Mouse (Mus musculus): ENCODE data around the gene Snx8.

DNA sequence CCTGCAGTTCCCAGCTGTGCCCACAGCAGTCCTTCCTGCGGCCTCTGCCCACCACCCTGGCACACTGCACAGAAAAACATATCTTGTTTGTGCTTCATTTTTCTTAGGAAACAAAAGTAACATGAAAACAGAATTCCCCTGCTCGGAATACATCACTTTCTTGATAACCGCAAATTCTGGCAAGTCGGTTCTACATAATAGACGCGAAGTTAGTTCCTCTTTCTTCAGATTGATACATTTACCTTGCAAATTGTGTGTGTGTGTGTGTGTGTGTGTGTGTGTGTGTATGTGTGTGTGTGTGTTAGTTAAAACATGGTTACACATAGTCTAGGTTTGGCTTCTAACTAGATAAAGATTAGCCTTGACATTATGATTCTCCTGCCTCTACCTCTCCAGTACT, 6.4 kb downstream of the Snx8 start:
- TF ChIP-seq CTCF (IDR thresholded peaks at IDR 0.05; ENCODE audit: borderline replicate concordance, extremely low read depth, insufficient read depth, insufficient read length) (no peak), POLR2A (IDR thresholded peaks at IDR 0.05; ENCODE audit: borderline replicate concordance, extremely low read depth, insufficient read depth, insufficient read length, poor library complexity, severe bottlenecking) (no peak)
